Mouse (Mus musculus): ENCODE data around the gene Pde2a.

- TF ChIP-seq EP300 (IDR thresholded peaks at IDR 0.05; ENCODE audit: low read length) (peak; percentile 45; the same call in 1 of the 2 replicates), POLR2A (IDR thresholded peaks at IDR 0.05; ENCODE audit: low read depth, low read length) (no peak), ZKSCAN1 (IDR thresholded peaks at IDR 0.05; ENCODE audit: borderline replicate concordance, low read depth, low read length) (no peak), CTCF (conservative IDR thresholded peaks at IDR 0.05 in 1 of 2, IDR thresholded peaks at IDR 0.05 in 1 of 2; ENCODE audit: low read depth in 2 of 2, low read length in 2 of 2) (peak in 1 of 2 experiments; percentile 24; a peak in 2 of 4 replicates), KAT2A (IDR thresholded peaks at IDR 0.05; ENCODE audit: insufficient replicate concordance, low read length) (no peak), MAX (IDR thresholded peaks at IDR 0.05; ENCODE audit: low read length) (no peak), MAZ (IDR thresholded peaks at IDR 0.05; ENCODE audit: low read depth, low read length) (0 out of 2 replicates have a peak, but pooled peaks have one; percentile 35), UBTF (IDR thresholded peaks at IDR 0.05; ENCODE audit: low read depth, low read length) (no peak), CHD2 (IDR thresholded peaks at IDR 0.05; ENCODE audit: low read length) (no peak), HCFC1 (IDR thresholded peaks at IDR 0.05; ENCODE audit: low read depth, low read length) (no peak), ZC3H11A (IDR thresholded peaks at IDR 0.05; ENCODE audit: low read depth, low read length) (no peak), USF2 (conservative IDR thresholded peaks at IDR 0.05; ENCODE audit: low read depth, low read length) (no peak)
Measured at GRCm38 (mm10) chr7:101382378-101382777, 39.1 kb upstream of the Pde2a start.

Measured in CH12.LX (cell line).